Mouse (Mus musculus): ENCODE data around the gene Rfx2. TPM values are rescaled to one million over a fixed set of nuclear protein-coding genes. Genes with fewer than 3 reads are reported as not detected.

Rfx2 gene
- polyA plus RNA-seq (2014; fragmentation: Nextera tagmentation; extraction: Ambion mirVana), result 3.5 and 5.3 TPM in 2 replicates

GRCm38 (mm10) chr17:56830411-56831110 lies at the start of gene Rfx2:
Gene Rfx2 (minus strand): TSS chr17:56831013.
- WGBS, result under 1% methylated on average over 12 of the region's 62 CpGs
- Histone ChIP-seq H3K9ac (ENCODE audit: low read depth, low read length) (peak within 1 kb of the TSS; percentile 70), H3K4me1 (ENCODE audit: control insufficient read depth, insufficient read depth, low read length) (0 out of 2 replicates have a peak, but pooled peaks cover 3% of the 10 kb centered on the region), H3K4me3 (ENCODE audit: low read depth, low read length) (peak within 1 kb of the TSS; percentile 66), H3K27me3 (replicated peaks; ENCODE audit: control insufficient read depth, insufficient read depth, low read length) (peaks cover 19% of the 10 kb centered on the region), H3K4me2 (ENCODE audit: low read depth, low read length) (peak within 1 kb of the TSS; percentile 89), H3K9me3 (ENCODE audit: control insufficient read depth, low read length) (no peaks in the 10 kb centered on the region), H3K27ac (replicated peaks; ENCODE audit: low read depth, low read length) (no peak within 1 kb of the TSS), H3K36me3 (ENCODE audit: control insufficient read depth, insufficient read depth, low read length) (no peaks in the 10 kb centered on the region)
- no peak for ATAC-seq (ENCODE audit: low read depth)
- peak; percentile 18 for DNase-seq (ENCODE audit: low spot score)

DNA sequence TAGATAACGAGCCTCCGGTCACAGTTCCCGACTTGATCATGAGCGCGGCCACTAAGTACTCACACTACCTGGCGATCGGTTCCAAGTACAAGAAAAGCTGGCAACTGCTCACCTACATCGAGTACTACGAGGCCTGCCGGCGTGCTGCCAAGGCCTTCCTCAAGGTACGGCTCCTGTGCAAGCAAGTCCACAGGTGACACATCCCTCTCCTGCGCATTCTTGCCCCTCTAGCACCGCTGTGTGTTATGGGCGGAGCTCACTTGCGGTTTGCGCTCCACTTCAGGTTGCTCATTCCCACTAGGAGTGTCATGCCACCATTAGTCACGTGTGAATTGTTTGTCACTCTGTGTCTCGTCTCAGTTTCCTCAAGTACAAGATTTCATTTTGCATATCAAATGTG lies 46.6 kb upstream of the Rfx2 start:
- no peaks in the 10 kb centered on the region for H3K27me3 ChIP-seq (replicated peaks; ENCODE audit: control insufficient read depth, insufficient read depth, low read length)
- H3K9ac ChIP-seq (ENCODE audit: low read depth, low read length), result no peak overlapping the region
- no peak overlapping the region for H3K27ac ChIP-seq (replicated peaks; ENCODE audit: low read depth, low read length)
- no peak overlapping the region for H3K4me2 ChIP-seq (ENCODE audit: low read depth, low read length)
- H3K4me1 ChIP-seq (ENCODE audit: control insufficient read depth, insufficient read depth, low read length), result no peaks in the 10 kb centered on the region
- ATAC-seq (ENCODE audit: low read depth) (no peak), DNase-seq (ENCODE audit: low spot score) (no peak)
- H3K4me3 ChIP-seq (ENCODE audit: low read depth, low read length), result no peak overlapping the region
- no peaks in the 10 kb centered on the region for H3K36me3 ChIP-seq (ENCODE audit: control insufficient read depth, insufficient read depth, low read length)
- WGBS, result 82% methylated on average over 19 of the region's 19 CpGs
- no peaks in the 10 kb centered on the region for H3K9me3 ChIP-seq (ENCODE audit: control insufficient read depth, low read length)

- Histone ChIP-seq H3K27me3 (replicated peaks; ENCODE audit: control insufficient read depth, insufficient read depth, low read length) (no peaks in the 10 kb centered on the region), H3K9me3 (ENCODE audit: control insufficient read depth, low read length) (no peaks in the 10 kb centered on the region), H3K4me2 (ENCODE audit: low read depth, low read length) (no peak overlapping the region), H3K27ac (replicated peaks; ENCODE audit: low read depth, low read length) (no peak overlapping the region), H3K36me3 (ENCODE audit: control insufficient read depth, insufficient read depth, low read length) (no peaks in the 10 kb centered on the region), H3K9ac (ENCODE audit: low read depth, low read length) (no peak overlapping the region), H3K4me1 (ENCODE audit: control insufficient read depth, insufficient read depth, low read length) (no peaks in the 10 kb centered on the region), H3K4me3 (ENCODE audit: low read depth, low read length) (no peak overlapping the region)
- 44% methylated on average over 8 of the region's 8 CpGs for WGBS
- ATAC-seq (ENCODE audit: low read depth) (no peak), DNase-seq (ENCODE audit: low spot score) (no peak)
Measured at GRCm38 (mm10) chr17:56876981-56877380, 46.2 kb upstream of the Rfx2 start.

- Histone ChIP-seq H3K36me3 (ENCODE audit: control insufficient read depth, insufficient read depth, low read length) (no peaks in the 10 kb centered on the region), H3K4me1 (ENCODE audit: control insufficient read depth, insufficient read depth, low read length) (no peaks in the 10 kb centered on the region), H3K27me3 (replicated peaks; ENCODE audit: control insufficient read depth, insufficient read depth, low read length) (no peaks in the 10 kb centered on the region), H3K9me3 (ENCODE audit: control insufficient read depth, low read length) (no peaks in the 10 kb centered on the region), H3K27ac (replicated peaks; ENCODE audit: low read depth, low read length) (no peak overlapping the region), H3K9ac (ENCODE audit: low read depth, low read length) (no peak overlapping the region), H3K4me2 (ENCODE audit: low read depth, low read length) (no peak overlapping the region), H3K4me3 (ENCODE audit: low read depth, low read length) (no peak overlapping the region)
- ATAC-seq (ENCODE audit: low read depth) (no peak), DNase-seq (ENCODE audit: low spot score) (no peak)
- WGBS, result 88% methylated on average over 3 of the region's 3 CpGs
Measured at GRCm38 (mm10) chr17:56876465-56876864, 45.7 kb upstream of the Rfx2 start.

GRCm38 (mm10) chr17:56874936-56875651 lies 44.3 kb upstream of the Rfx2 start, which contains the start of gene 1700061G19Rik:
Gene 1700061G19Rik (plus strand): TSS chr17:56875477.
- Histone ChIP-seq H3K36me3 (ENCODE audit: control insufficient read depth, insufficient read depth, low read length) (no peaks in the 10 kb centered on the region), H3K27me3 (replicated peaks; ENCODE audit: control insufficient read depth, insufficient read depth, low read length) (no peaks in the 10 kb centered on the region), H3K4me3 (ENCODE audit: low read depth, low read length) (no peak within 1 kb of the TSS), H3K4me2 (ENCODE audit: low read depth, low read length) (no peak within 1 kb of the TSS), H3K9ac (ENCODE audit: low read depth, low read length) (no peak within 1 kb of the TSS), H3K9me3 (ENCODE audit: control insufficient read depth, low read length) (no peaks in the 10 kb centered on the region), H3K27ac (replicated peaks; ENCODE audit: low read depth, low read length) (no peak within 1 kb of the TSS), H3K4me1 (ENCODE audit: control insufficient read depth, insufficient read depth, low read length) (no peaks in the 10 kb centered on the region)
- 80% methylated on average over 12 of the region's 12 CpGs for WGBS
- ATAC-seq (ENCODE audit: low read depth) (no peak), DNase-seq (ENCODE audit: low spot score) (no peak)

GRCm38 (mm10) chr17:56874237-56874636 lies 43.4 kb upstream of the Rfx2 start, which contains the start of gene Acsbg2:
Gene Acsbg2 (minus strand): TSS chr17:56874447.
- no peak within 1 kb of the TSS for H3K9ac ChIP-seq (ENCODE audit: low read depth, low read length)
- no peak within 1 kb of the TSS for H3K4me3 ChIP-seq (ENCODE audit: low read depth, low read length)
- WGBS, result 90% methylated on average over 1 of the region's 2 CpGs
- H3K27ac ChIP-seq (replicated peaks; ENCODE audit: low read depth, low read length), result no peak within 1 kb of the TSS
- no peaks in the 10 kb centered on the region for H3K9me3 ChIP-seq (ENCODE audit: control insufficient read depth, low read length)
- no peak for DNase-seq (ENCODE audit: low spot score)
- no peaks in the 10 kb centered on the region for H3K4me1 ChIP-seq (ENCODE audit: control insufficient read depth, insufficient read depth, low read length)
- no peaks in the 10 kb centered on the region for H3K36me3 ChIP-seq (ENCODE audit: control insufficient read depth, insufficient read depth, low read length)
- H3K27me3 ChIP-seq (replicated peaks; ENCODE audit: control insufficient read depth, insufficient read depth, low read length), result no peaks in the 10 kb centered on the region
- no peak for ATAC-seq (ENCODE audit: low read depth)
- no peak within 1 kb of the TSS for H3K4me2 ChIP-seq (ENCODE audit: low read depth, low read length)

DNA sequence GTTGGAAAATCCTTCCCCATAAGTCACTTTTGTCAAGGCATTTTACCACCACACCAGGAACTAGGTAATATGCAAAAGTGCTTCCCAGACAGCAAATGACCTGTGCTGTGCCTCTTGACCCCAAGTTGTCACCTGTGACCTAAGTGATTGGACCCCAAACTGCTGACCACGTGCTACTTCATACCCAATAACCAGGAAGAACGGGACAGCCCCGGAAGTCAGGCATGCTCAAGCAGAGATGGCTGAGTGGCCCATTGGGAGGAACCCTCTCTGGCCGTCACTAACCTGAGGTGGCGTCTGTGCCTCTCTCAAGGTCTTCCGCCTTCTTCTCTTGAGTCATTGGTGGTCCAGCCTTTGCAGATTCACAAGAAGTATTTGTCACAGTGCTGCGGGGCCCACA lies 41.7 kb upstream of the Rfx2 start:
- Histone ChIP-seq H3K9me3 (ENCODE audit: control insufficient read depth, low read length) (peaks cover under 1% of the 10 kb centered on the region; the same call in 1 of the 2 replicates), H3K36me3 (ENCODE audit: control insufficient read depth, insufficient read depth, low read length) (no peaks in the 10 kb centered on the region), H3K4me1 (ENCODE audit: control insufficient read depth, insufficient read depth, low read length) (no peaks in the 10 kb centered on the region), H3K4me2 (ENCODE audit: low read depth, low read length) (no peak overlapping the region), H3K9ac (ENCODE audit: low read depth, low read length) (no peak overlapping the region), H3K27me3 (replicated peaks; ENCODE audit: control insufficient read depth, insufficient read depth, low read length) (no peaks in the 10 kb centered on the region), H3K4me3 (ENCODE audit: low read depth, low read length) (no peak overlapping the region), H3K27ac (replicated peaks; ENCODE audit: low read depth, low read length) (no peak overlapping the region)
- ATAC-seq (ENCODE audit: low read depth) (no peak), DNase-seq (ENCODE audit: low spot score) (no peak)
- 75% methylated on average over 7 of the region's 7 CpGs for WGBS

DNA sequence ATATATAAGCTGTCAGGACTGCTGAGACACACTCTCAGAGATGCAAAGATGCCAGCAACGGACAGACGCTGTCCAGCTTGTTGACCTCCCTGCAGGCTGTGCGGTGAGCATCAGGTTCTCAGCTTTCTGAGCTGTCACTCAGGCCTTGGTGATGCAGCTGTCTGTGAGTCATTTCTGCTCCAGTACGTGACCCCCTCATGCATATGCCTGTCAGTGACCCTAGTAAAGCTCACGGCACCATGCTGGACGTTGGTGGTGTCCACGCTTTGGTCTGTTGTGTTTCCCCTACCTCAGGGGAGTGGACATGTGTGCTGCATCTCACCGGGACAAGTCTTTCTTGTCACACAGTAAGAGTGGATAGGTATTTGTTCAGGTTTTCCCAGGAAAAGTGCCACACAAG lies 41.0 kb upstream of the Rfx2 start:
- 61% methylated on average over 8 of the region's 8 CpGs for WGBS
- Histone ChIP-seq H3K4me3 (ENCODE audit: low read depth, low read length) (no peak overlapping the region), H3K36me3 (ENCODE audit: control insufficient read depth, insufficient read depth, low read length) (no peaks in the 10 kb centered on the region), H3K27ac (replicated peaks; ENCODE audit: low read depth, low read length) (no peak overlapping the region), H3K27me3 (replicated peaks; ENCODE audit: control insufficient read depth, insufficient read depth, low read length) (no peaks in the 10 kb centered on the region), H3K9ac (ENCODE audit: low read depth, low read length) (no peak overlapping the region), H3K4me1 (ENCODE audit: control insufficient read depth, insufficient read depth, low read length) (no peaks in the 10 kb centered on the region), H3K4me2 (ENCODE audit: low read depth, low read length) (no peak overlapping the region), H3K9me3 (ENCODE audit: control insufficient read depth, low read length) (peaks cover 8% of the 10 kb centered on the region)
- no peak for ATAC-seq (ENCODE audit: low read depth)
- DNase-seq (ENCODE audit: low spot score), result no peak

All from embryonic facial prominence, embryonic 14.5 days (tissue).